Mouse (Mus musculus): ENCODE data around the gene Trim2. TPM values are rescaled to one million over a fixed set of nuclear protein-coding genes. Genes with fewer than 3 reads are reported as not detected.

Trim2 gene
- polyA plus RNA-seq, 1 experiment from 2014 or later = 177 TPM

GRCm38 (mm10) chr3:84228203-84228870, 78.3 kb downstream of the Trim2 start:
- Histone ChIP-seq H3K9ac (replicated peaks) (peak overlapping the region; percentile 64), H3K27ac (peak overlapping the region; percentile 82), H3K36me3 (no peaks in the 10 kb centered on the region), H3K4me1 (replicated peaks) (peaks cover 31% of the 10 kb centered on the region), H3K4me2 (replicated peaks) (peak overlapping the region; percentile 78), H3K4me3 (replicated peaks) (peak overlapping the region; percentile 48), H3K9me3 (0 out of 2 replicates have a peak, but pooled peaks cover under 1% of the 10 kb centered on the region), H3K27me3 (no peaks in the 10 kb centered on the region)
- under 1% methylated on average over 18 of the region's 18 CpGs for WGBS
- ATAC-seq = peak; percentile 84

GRCm38 (mm10) chr3:84227628-84228027, 79.0 kb downstream of the Trim2 start:
- H3K27me3 ChIP-seq = no peaks in the 10 kb centered on the region
- no peak for ATAC-seq
- no peak overlapping the region for H3K27ac ChIP-seq
- H3K9me3 ChIP-seq = no peaks in the 10 kb centered on the region
- no peaks in the 10 kb centered on the region for H3K36me3 ChIP-seq
- H3K4me3 ChIP-seq (replicated peaks) = no peak overlapping the region
- H3K4me1 ChIP-seq (replicated peaks) = peaks cover 31% of the 10 kb centered on the region
- WGBS = 42% methylated on average over 8 of the region's 8 CpGs
- 0 out of 2 replicates have a peak overlapping the region, but pooled peaks have one; percentile 20 for H3K9ac ChIP-seq (replicated peaks)
- H3K4me2 ChIP-seq (replicated peaks) = peak overlapping the region; percentile 25

DNA sequence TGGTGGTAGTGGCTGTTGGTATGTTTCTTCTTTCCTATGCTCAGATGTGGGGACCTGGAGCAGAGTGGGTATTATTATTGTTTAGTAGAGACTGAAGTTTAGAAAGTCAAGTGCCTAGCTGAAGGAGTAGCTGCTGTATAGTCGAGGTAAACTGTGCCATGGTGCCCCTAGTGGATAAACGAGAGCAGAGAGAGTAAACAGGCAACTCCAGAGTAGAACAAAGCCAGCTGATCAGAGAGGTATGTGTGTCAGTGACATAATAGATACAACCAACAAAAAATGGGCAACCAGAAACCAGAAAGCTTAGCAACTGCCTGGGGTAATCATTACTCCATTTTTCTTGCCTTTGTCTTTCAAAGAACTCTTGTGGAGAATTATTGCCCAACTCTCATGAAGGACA, 81.7 kb downstream of the Trim2 start:
- Histone ChIP-seq H3K27ac (no peak overlapping the region), H3K9me3 (no peaks in the 10 kb centered on the region), H3K4me1 (replicated peaks) (peaks cover 31% of the 10 kb centered on the region), H3K27me3 (no peaks in the 10 kb centered on the region), H3K36me3 (no peaks in the 10 kb centered on the region), H3K9ac (replicated peaks) (no peak overlapping the region), H3K4me3 (replicated peaks) (no peak overlapping the region), H3K4me2 (replicated peaks) (no peak overlapping the region)
- ATAC-seq = no peak
- 15% methylated on average over 2 of the region's 2 CpGs for WGBS

DNA sequence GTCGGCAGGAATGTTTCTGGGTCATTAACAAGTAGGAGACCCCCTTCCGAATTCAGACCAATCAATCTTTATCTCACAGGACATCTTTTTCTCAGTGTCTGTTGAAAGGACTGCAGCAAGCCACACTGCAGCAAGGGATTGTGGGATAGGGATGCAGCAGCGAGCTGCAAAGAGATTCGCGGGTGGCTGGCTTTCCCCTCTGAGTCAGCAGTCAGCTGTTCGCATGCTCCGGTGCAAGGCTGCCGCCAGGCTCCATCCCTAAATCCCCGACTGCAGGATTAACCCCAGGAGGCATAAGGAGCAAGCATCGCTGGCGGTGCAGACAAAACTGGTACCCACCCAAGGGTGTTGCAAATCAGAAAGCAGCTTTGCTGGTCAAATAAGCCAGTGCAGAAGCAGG, 85.9 kb downstream of the Trim2 start:
- Histone ChIP-seq H3K36me3 (no peaks in the 10 kb centered on the region), H3K4me2 (replicated peaks) (peak overlapping the region; percentile 65), H3K4me3 (replicated peaks) (peak overlapping the region; percentile 65), H3K27ac (peak overlapping the region; percentile 94), H3K9ac (replicated peaks) (peak overlapping the region; percentile 80), H3K4me1 (replicated peaks) (peaks cover 51% of the 10 kb centered on the region), H3K27me3 (no peaks in the 10 kb centered on the region), H3K9me3 (no peaks in the 10 kb centered on the region)
- ATAC-seq = peak; percentile 88
- under 1% methylated on average over 11 of the region's 11 CpGs for WGBS

DNA sequence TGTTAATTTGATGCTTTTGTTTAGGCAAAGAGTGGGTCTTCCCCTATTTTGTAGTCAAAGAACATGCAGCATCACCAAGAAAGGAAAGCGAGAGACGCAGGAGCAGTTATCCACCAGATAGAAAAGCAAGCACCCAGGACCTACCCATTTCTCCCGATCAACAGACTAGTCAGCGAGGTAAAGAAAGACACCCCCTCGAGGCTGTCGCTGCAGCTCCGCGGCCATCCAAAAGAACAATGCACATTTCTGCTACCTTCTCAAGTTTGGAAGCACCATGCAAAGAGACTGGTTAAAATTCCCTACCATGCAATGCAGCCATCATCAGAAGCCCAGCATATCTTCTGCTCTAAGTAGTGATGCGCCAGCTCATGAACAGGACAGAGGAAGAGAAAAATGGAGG, 86.4 kb downstream of the Trim2 start:
- H3K4me2 ChIP-seq (replicated peaks) = peak overlapping the region; percentile 65
- 0% methylated on average over 9 of the region's 9 CpGs for WGBS
- peak overlapping the region; percentile 94 for H3K27ac ChIP-seq
- no peaks in the 10 kb centered on the region for H3K27me3 ChIP-seq
- no peaks in the 10 kb centered on the region for H3K9me3 ChIP-seq
- peak overlapping the region; percentile 65 for H3K4me3 ChIP-seq (replicated peaks)
- peak; percentile 37 for ATAC-seq
- no peaks in the 10 kb centered on the region for H3K36me3 ChIP-seq
- peak overlapping the region; percentile 80 for H3K9ac ChIP-seq (replicated peaks)
- H3K4me1 ChIP-seq (replicated peaks) = peaks cover 55% of the 10 kb centered on the region

GRCm38 (mm10) chr3:84219720-84220273, 86.9 kb downstream of the Trim2 start:
- under 1% methylated on average over 9 of the region's 9 CpGs for WGBS
- peak; percentile 75 for ATAC-seq
- Histone ChIP-seq H3K4me3 (replicated peaks) (peak overlapping the region; percentile 65), H3K27me3 (no peaks in the 10 kb centered on the region), H3K36me3 (no peaks in the 10 kb centered on the region), H3K27ac (peak overlapping the region; percentile 94), H3K4me1 (replicated peaks) (peaks cover 61% of the 10 kb centered on the region), H3K4me2 (replicated peaks) (peak overlapping the region; percentile 65), H3K9ac (replicated peaks) (peak overlapping the region; percentile 80), H3K9me3 (no peaks in the 10 kb centered on the region)

- Histone ChIP-seq H3K4me1 (replicated peaks) (peaks cover 66% of the 10 kb centered on the region), H3K9me3 (no peaks in the 10 kb centered on the region), H3K27me3 (no peaks in the 10 kb centered on the region), H3K36me3 (no peaks in the 10 kb centered on the region), H3K27ac (peak overlapping the region; percentile 94), H3K9ac (replicated peaks) (peak overlapping the region; percentile 80), H3K4me2 (replicated peaks) (peak overlapping the region; percentile 65), H3K4me3 (replicated peaks) (peak overlapping the region; percentile 65)
- no peak for ATAC-seq
- 3% methylated on average over 2 of the region's 2 CpGs for WGBS
Observed at GRCm38 (mm10) chr3:84219166-84219710, 87.4 kb downstream of the Trim2 start.

- Histone ChIP-seq H3K4me3 (replicated peaks) (peak overlapping the region; percentile 65), H3K9ac (replicated peaks) (peak overlapping the region; percentile 80), H3K36me3 (no peaks in the 10 kb centered on the region), H3K4me1 (replicated peaks) (peaks cover 70% of the 10 kb centered on the region), H3K27me3 (no peaks in the 10 kb centered on the region), H3K9me3 (no peaks in the 10 kb centered on the region), H3K4me2 (replicated peaks) (peak overlapping the region; percentile 65), H3K27ac (peak overlapping the region; percentile 63; the same call in 1 of the 2 replicates)
- 47% methylated on average over 2 of the region's 2 CpGs for WGBS
- ATAC-seq = no peak
Observed at GRCm38 (mm10) chr3:84218498-84218897, 88.2 kb downstream of the Trim2 start.

DNA sequence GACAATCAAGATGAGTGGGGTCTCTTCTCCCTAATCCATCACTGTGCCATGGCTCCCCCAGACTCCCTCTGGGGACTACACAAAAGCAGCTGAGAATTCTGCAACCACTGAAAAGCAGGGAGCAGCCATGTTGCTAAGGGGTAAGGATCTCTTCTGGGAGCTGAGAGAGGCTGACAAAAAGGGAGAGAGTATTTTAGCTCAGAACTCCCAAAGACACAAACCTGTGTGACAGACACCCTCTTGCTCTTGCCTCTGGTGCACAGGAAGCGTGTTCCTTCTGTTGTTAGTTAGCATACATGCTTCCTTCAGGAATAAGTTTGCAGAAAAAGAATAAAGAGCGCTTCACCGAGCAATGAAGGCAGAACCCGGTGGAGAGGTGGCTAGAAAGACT, 88.7 kb downstream of the Trim2 start:
- no peaks in the 10 kb centered on the region for H3K27me3 ChIP-seq
- peak overlapping the region; percentile 65 for H3K4me2 ChIP-seq (replicated peaks)
- WGBS = 23% methylated on average over 4 of the region's 4 CpGs
- no peaks in the 10 kb centered on the region for H3K9me3 ChIP-seq
- H3K9ac ChIP-seq (replicated peaks) = peak overlapping the region; percentile 80
- peak overlapping the region; percentile 65 for H3K4me3 ChIP-seq (replicated peaks)
- H3K36me3 ChIP-seq = no peaks in the 10 kb centered on the region
- H3K4me1 ChIP-seq (replicated peaks) = peaks cover 73% of the 10 kb centered on the region
- peak overlapping the region; percentile 63 for H3K27ac ChIP-seq
- no peak for ATAC-seq

DNA sequence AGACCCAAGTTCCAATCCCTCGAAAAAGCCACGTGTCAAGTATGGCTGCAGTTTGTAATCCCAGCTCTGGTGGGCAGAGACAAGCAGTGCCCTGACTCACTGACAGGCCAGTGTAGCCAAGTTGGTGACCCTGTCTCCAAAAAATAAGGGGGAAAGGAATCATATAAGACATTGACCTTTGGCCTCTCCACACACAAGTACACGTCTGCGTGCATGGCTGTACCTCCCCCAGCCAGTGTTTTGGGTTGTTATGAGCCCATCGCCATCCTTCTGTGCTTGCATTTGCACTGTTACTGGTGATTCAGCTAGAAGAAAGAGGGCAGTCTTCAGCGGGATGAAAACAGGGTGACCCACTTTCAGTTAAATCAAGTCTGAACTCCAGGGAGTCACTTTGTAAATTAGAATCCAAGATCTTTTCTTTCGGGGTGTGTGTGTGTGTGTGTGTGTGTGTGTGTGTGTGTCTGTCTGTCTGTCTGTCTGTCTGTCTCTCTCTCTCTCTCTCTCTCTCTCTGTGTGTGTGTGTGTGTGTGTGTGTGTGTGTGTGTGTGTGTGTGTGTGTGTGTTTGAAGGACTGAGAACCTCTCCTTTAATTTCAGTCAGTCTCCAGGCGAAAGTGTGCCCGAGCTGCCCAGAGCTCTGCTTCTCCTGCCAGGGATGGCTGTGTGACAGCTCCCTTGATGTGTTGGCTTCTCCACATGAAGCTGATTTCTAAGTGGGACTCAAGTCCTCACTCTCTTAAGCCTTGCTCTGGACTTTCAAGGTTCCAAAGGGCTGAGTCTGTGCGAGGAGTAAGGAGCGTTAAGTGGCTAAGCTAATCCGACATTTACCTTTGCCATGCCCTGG, 89.3 kb downstream of the Trim2 start:
- H3K27me3 ChIP-seq = no peaks in the 10 kb centered on the region
- 48% methylated on average over 12 of the region's 12 CpGs for WGBS

DNA sequence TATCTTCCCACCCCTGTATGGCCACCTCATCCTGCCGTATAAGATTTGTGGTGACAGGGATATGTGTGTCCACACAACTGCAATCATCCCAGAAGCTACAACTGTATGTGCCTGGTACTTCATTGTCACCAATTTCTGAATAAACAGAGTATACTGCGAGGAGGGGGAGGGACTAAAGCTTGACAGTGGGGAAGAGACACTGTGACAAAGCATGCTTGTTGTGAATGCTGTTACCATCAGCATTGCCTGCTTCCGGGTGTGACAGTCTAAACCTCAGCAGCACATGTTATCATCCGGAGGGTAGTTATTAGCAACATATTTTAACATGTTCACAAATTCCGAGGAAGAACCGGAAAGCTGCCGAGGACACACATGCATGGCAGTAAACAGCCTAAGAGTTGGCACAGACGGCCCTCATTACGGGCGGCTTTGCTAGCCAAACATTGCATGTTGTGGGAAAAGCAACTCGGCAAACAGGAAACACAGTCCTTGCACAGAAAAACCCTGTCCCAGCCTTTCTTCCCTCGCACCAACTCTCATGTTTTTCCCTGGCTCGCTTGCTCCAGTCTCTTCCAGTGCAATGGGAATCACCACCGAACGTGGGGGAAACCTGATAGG, 90.8 kb downstream of the Trim2 start:
- Histone ChIP-seq H3K27ac (peak overlapping the region; percentile 49), H3K27me3 (no peaks in the 10 kb centered on the region), H3K4me3 (replicated peaks) (peak overlapping the region; percentile 2; the same call in 1 of the 2 replicates), H3K9ac (replicated peaks) (peak overlapping the region; percentile 51), H3K4me1 (replicated peaks) (peaks cover 82% of the 10 kb centered on the region), H3K36me3 (no peaks in the 10 kb centered on the region), H3K9me3 (no peaks in the 10 kb centered on the region), H3K4me2 (replicated peaks) (peak overlapping the region; percentile 38)
- ATAC-seq = no peak
- 82% methylated on average over 15 of the region's 15 CpGs for WGBS

More for the DNA sequence above, 89.3 kb downstream of the Trim2 start:
- H3K4me1 ChIP-seq (replicated peaks) = peaks cover 79% of the 10 kb centered on the region
- H3K9ac ChIP-seq (replicated peaks) = peak overlapping the region; percentile 80
- peak overlapping the region; percentile 65 for H3K4me2 ChIP-seq (replicated peaks)
- peak overlapping the region; percentile 65 for H3K4me3 ChIP-seq (replicated peaks)
- no peaks in the 10 kb centered on the region for H3K36me3 ChIP-seq
- ATAC-seq = no peak
- peak overlapping the region; percentile 63 for H3K27ac ChIP-seq
- H3K9me3 ChIP-seq = no peaks in the 10 kb centered on the region

All from midbrain, embryonic 13.5 days (tissue).